Mouse (Mus musculus) frontal cortex, postnatal 25 days (tissue): ENCODE measurements around the gene Ccnd2.

Source experiments
- DNase-seq, 2 experiments: peaks; one replicate each; pipeline ENCODE4 v3.0.0; 2022; ENCODE audit warnings: low spot score in 2 of 2

Gene Ccnd2

GRCm38 (mm10) chr6:127152106-127152951, at the start of gene Ccnd2:
Gene Ccnd2, minus strand, starts transcription at chr6:127152193.
- no peak for DNase-seq

GRCm38 (mm10) chr6:127196985-127197384, 45.0 kb upstream of the Ccnd2 start:
- no peak for DNase-seq

GRCm38 (mm10) chr6:127181296-127181695, 29.3 kb upstream of the Ccnd2 start:
- peak in 1 of 2 experiments; percentile 8 for DNase-seq

- no peak for DNase-seq
Observed at GRCm38 (mm10) chr6:127179056-127179759, 27.2 kb upstream of the Ccnd2 start.

GRCm38 (mm10) chr6:127177962-127178361, 26.0 kb upstream of the Ccnd2 start:
- DNase-seq = no peak

- no peak for DNase-seq
Observed at GRCm38 (mm10) chr6:127177441-127177840, 25.4 kb upstream of the Ccnd2 start.

- DNase-seq = no peak
Observed at GRCm38 (mm10) chr6:127172461-127172860, 20.5 kb upstream of the Ccnd2 start.

GRCm38 (mm10) chr6:127170734-127171133, 18.7 kb upstream of the Ccnd2 start:
- no peak for DNase-seq

GRCm38 (mm10) chr6:127165663-127166062, 13.7 kb upstream of the Ccnd2 start:
- DNase-seq = no peak

- no peak for DNase-seq
Observed at GRCm38 (mm10) chr6:127162842-127163241, 10.8 kb upstream of the Ccnd2 start.

GRCm38 (mm10) chr6:127157321-127157720, 5.3 kb upstream of the Ccnd2 start:
- DNase-seq = no peak

- no peak for DNase-seq
Observed at GRCm38 (mm10) chr6:127155468-127155867, 3.5 kb upstream of the Ccnd2 start.

- DNase-seq = no peak
Observed at GRCm38 (mm10) chr6:127154708-127155268, 2.8 kb upstream of the Ccnd2 start.

- no peak for DNase-seq
Observed at GRCm38 (mm10) chr6:127153972-127154707, 2.1 kb upstream of the Ccnd2 start.

- no peak for DNase-seq
Observed at GRCm38 (mm10) chr6:127153296-127153800, 1.4 kb upstream of the Ccnd2 start.

- DNase-seq = no peak
Observed at GRCm38 (mm10) chr6:127151565-127152105, 358 bp downstream of the Ccnd2 start.

GRCm38 (mm10) chr6:127150663-127151564, 1.1 kb downstream of the Ccnd2 start:
- no peak for DNase-seq

GRCm38 (mm10) chr6:127149944-127150662, 1.9 kb downstream of the Ccnd2 start:
- DNase-seq = no peak

- no peak for DNase-seq
Observed at GRCm38 (mm10) chr6:127149303-127149943, 2.6 kb downstream of the Ccnd2 start.
